Mouse (Mus musculus) neural tube, postnatal 0 days (tissue): Measurements from ENCODE around the gene Zfp64. TPM values are rescaled to one million over a fixed set of nuclear protein-coding genes. Genes with fewer than 3 reads are reported as not detected.

Experiments used
- polyA plus RNA-seq: library from polyadenylated mRNA; unstranded; fragments of >200 nt; fragmentation: Nextera tagmentation; extraction: Ambion mirVana; gene quantifications from 2 replicates; pipeline ENCODE4 v1.2.1, GENCODE M21; 2015

Gene Zfp64
- 19.6 and 20.5 TPM in 2 replicates for polyA plus RNA-seq

GRCm38 (mm10) chr2:168954835-168955716 lies at the start of gene Zfp64:
Gene Zfp64 (minus strand): TSS chr2:168955587.

Other genes starting within 250 kb of the Zfp64 start
- gene Atp9a, start 213.2 kb downstream of the Zfp64 start, polyA plus RNA-seq = 182 and 206 TPM in 2 replicates
- gene Sall4, start 187.6 kb downstream of the Zfp64 start, polyA plus RNA-seq = 0.33 and 0.45 TPM in 2 replicates